Mouse (Mus musculus): ENCODE measurements around the gene Hyal3. TPM values are rescaled to one million over a fixed set of nuclear protein-coding genes. Genes with fewer than 3 reads are reported as not detected.

Gene Hyal3
- polyA plus RNA-seq (2015; fragmentation: Nextera tagmentation; extraction: Ambion mirVana): 1.8 and 2.4 TPM in 2 replicates

GRCm38 (mm10) chr9:107580501-107581317, at the start of gene Hyal3:
Gene Hyal3, plus strand, starts transcription at chr9:107580818.

DNA sequence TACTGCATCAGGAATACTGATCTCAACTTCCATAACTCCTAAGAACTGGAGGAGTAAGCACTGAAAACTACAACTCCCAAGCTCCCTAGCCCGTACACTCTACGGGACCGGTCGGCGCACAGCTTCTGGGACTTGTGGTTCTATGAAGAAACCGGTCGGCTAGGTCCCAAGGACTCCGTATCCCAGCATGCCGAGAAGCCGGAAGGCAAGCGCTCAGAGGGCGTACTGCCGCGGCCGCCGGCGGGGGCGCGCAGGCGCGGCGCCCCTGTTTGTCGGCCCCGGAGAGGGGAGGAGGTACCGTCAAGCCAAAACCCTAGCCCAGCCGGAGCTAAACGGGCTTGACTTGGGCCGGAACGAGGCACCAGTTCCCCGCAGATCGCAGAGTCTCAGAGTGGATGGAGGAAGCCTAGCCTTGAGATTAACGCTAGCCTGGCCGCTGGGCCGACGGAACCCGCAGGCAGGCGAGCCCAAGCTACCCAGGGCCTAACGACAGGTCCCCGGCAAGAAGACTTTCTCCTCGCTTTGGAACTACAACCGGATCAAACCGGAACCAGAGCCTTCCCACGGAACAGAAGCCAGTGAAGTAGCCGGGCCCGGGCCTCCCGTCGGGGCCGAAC, 46.7 kb upstream of the Hyal3 start, which contains the start of gene Tmem115:
TSS of gene Tmem115 (plus strand) at position 155 of the 617 bp plus-strand sequence.

GRCm38 (mm10) chr9:107541474-107542351, 38.9 kb upstream of the Hyal3 start, which contains the start of the genes Cyb561d2 and Nprl2:
Gene Cyb561d2, minus strand, starts transcription at chr9:107542193.
Gene Nprl2, plus strand, starts transcription at chr9:107542226.

GRCm38 (mm10) chr9:107547026-107547425, 33.6 kb upstream of the Hyal3 start, which contains the start of gene Zmynd10:
Gene Zmynd10, plus strand, starts transcription at chr9:107547298.

GRCm38 (mm10) chr9:107551117-107551889, 29.3 kb upstream of the Hyal3 start, which contains the start of gene Rassf1:
Gene Rassf1, plus strand, starts transcription at chr9:107551555.

GRCm38 (mm10) chr9:107563029-107563581, 17.5 kb upstream of the Hyal3 start, which contains the start of gene Tusc2:
Gene Tusc2, plus strand, starts transcription at chr9:107563255.

DNA sequence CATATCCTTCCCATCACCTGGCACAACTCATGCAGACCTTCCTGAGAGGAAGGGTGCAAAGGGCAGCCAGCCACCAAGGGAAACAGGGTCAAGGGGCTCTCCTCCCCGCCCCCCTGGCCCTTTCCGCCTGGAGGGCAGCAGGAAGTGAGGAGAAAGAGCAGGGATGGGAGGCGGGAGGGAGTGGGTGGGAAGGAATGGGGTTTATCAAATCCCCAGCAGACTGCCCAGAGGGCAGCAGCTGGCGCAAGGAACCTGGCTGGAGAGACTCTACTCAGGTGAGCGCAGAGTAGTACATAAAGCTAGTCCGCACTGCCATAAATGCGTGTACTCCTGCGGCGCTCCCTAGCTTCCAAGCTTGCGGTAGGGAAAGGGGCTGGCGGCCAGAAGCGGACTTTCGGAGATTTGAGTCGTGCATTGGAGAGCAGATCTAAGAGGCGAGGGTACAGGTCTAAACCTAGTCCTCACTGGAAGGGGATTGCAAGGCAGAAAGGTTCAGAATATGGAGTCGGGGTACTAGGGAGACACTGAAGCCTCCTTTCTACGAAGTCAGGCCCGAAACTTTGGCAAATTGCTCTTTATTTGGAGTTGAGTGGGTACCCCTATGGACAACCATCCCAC, 12.8 kb upstream of the Hyal3 start, which contains the start of gene Hyal2:
TSS of gene Hyal2 (plus strand) at position 244 of the 618 bp plus-strand sequence.

GRCm38 (mm10) chr9:107576357-107577107, 4.1 kb upstream of the Hyal3 start, which contains the start of gene Hyal1:
Gene Hyal1, plus strand, starts transcription at chr9:107576927.

GRCm38 (mm10) chr9:107578587-107578986, 2.0 kb upstream of the Hyal3 start, which contains the start of gene Naa80:
Gene Naa80, plus strand, starts transcription at chr9:107578887.

DNA sequence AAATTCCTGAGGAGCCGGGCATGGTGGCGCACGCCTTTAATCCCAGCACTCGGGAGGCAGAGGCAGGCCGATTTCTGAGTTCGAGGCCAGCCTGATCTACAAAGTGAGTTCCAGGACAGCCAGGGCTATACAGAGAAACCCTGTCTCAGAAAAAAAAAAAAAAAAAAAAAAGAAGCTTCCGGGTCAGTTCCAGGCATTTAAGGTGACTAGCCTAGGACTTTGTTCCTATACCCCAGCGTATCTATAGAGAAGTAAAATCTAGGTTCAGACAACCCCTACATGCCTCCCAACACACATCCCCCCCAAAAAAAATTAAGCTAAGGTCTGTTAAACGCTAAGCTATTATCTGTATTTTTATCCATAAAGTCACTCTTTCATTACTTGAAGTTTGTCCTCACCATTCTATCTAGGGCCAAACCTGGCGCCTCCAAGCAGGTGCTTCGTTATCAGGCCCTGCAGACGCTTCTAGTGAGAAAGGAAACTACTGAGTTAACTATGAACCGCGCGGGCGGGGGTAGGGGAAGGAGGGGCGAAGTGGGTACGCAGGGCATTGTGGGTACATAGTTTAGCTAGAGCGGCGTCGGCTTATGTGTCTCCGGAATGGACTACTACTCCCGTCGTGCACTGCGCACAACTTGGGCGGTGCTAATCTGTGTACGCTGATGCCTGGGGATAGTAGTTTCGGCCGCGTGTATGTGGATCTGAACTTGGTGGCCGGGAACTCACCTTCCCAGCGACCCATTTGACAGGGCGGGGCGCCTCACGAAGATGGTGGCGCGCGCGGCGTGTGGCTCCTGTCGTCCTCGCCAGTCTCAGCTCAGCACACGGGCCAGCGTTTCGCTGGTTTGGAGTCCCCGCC, 6.6 kb downstream of the Hyal3 start, which contains the start of gene Ifrd2:
TSS of gene Ifrd2 (plus strand) at position 669 of the 859 bp plus-strand sequence.

GRCm38 (mm10) chr9:107608741-107609432, 28.3 kb downstream of the Hyal3 start, which contains the start of gene Sema3b:
Gene Sema3b, minus strand, starts transcription at chr9:107609229.

DNA sequence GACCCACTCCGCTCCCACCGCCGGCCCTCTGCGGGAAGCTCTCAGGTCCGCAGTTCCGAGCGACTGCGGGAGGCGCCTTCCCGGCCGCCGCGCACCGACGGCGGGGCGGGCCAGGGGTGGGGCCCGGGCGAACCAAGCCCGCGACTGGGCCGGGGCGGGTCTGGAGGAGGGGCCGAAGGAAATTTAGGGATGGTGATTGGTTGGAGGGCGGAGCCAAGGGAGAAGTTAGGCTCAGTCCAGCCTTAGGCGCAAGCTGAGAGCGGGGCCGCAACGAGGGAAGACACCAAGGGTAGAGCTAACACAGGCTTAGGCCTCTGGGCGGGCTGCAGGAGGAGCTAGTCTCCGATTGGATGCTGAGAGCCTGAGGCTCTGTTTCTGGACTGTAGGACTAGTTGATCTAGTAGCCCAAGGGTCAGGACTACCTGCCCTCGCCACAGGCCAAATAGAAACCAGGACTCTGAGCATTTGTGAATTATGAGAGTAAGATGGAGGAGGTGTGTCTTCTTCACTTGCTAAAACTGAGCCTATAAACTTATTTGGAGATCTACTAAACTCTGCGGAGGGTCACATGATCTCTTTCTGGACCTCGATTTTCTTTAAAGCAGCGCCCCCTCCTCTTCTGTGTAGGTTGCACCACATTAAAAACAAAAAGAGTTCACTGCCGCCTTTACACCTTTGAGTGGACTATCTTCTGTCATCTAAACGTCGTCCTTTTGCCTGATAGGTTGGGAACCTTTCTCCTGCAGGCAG, 54.8 kb downstream of the Hyal3 start, which contains the start of gene Gnai2:
TSS of gene Gnai2 (minus strand) at position 89 of the 750 bp plus-strand sequence.

Other genes with a start within 250 kb of the Hyal3 start
- 3.8 and 3.9 TPM in 2 replicates for gene Hemk1, start 242.5 kb upstream of the Hyal3 start, polyA plus RNA-seq (2015; fragmentation: Nextera tagmentation; extraction: Ambion mirVana)
- gene 6430571L13Rik, start 240.2 kb upstream of the Hyal3 start, polyA plus RNA-seq (2015; fragmentation: Nextera tagmentation; extraction: Ambion mirVana): 0.28 TPM in 1 of 2 replicates, not detected in the other
- 0.20 and 0.23 TPM in 2 replicates for gene Cacna2d2, start 181.2 kb upstream of the Hyal3 start, polyA plus RNA-seq (2015; fragmentation: Nextera tagmentation; extraction: Ambion mirVana)
- gene Tmem115, start 46.9 kb upstream of the Hyal3 start, polyA plus RNA-seq (2015; fragmentation: Nextera tagmentation; extraction: Ambion mirVana): 18.2 and 21.5 TPM in 2 replicates
- 14.9 and 16.8 TPM in 2 replicates for gene Cyb561d2, start 38.6 kb upstream of the Hyal3 start, polyA plus RNA-seq (2015; fragmentation: Nextera tagmentation; extraction: Ambion mirVana)
- gene Nprl2, start 38.6 kb upstream of the Hyal3 start, polyA plus RNA-seq (2015; fragmentation: Nextera tagmentation; extraction: Ambion mirVana): 12.4 and 12.5 TPM in 2 replicates
- not detected in 2 replicates for gene Zmynd10, start 33.5 kb upstream of the Hyal3 start, polyA plus RNA-seq (2015; fragmentation: Nextera tagmentation; extraction: Ambion mirVana)
- gene Rassf1, start 29.3 kb upstream of the Hyal3 start, polyA plus RNA-seq (2015; fragmentation: Nextera tagmentation; extraction: Ambion mirVana): 32.9 and 34.1 TPM in 2 replicates
- gene Tusc2, start 17.6 kb upstream of the Hyal3 start, polyA plus RNA-seq (2015; fragmentation: Nextera tagmentation; extraction: Ambion mirVana): 38.6 and 39.5 TPM in 2 replicates
- gene Hyal2, start 12.9 kb upstream of the Hyal3 start, polyA plus RNA-seq (2015; fragmentation: Nextera tagmentation; extraction: Ambion mirVana): 28.4 and 28.8 TPM in 2 replicates
- 6.8 and 6.9 TPM in 2 replicates for gene Hyal1, start 3.9 kb upstream of the Hyal3 start, polyA plus RNA-seq (2015; fragmentation: Nextera tagmentation; extraction: Ambion mirVana)
- gene Naa80, start 1.9 kb upstream of the Hyal3 start, polyA plus RNA-seq (2015; fragmentation: Nextera tagmentation; extraction: Ambion mirVana): 18.5 and 20.0 TPM in 2 replicates
- gene Ifrd2, start 6.8 kb downstream of the Hyal3 start, polyA plus RNA-seq (2015; fragmentation: Nextera tagmentation; extraction: Ambion mirVana): 146 and 158 TPM in 2 replicates
- gene Sema3b, start 28.4 kb downstream of the Hyal3 start, polyA plus RNA-seq (2015; fragmentation: Nextera tagmentation; extraction: Ambion mirVana): 1.2 TPM in 2 replicates
- gene Gnai2, start 54.5 kb downstream of the Hyal3 start, polyA plus RNA-seq (2015; fragmentation: Nextera tagmentation; extraction: Ambion mirVana): 287 and 324 TPM in 2 replicates
- 0.54 and 0.63 TPM in 2 replicates for gene Slc38a3, start 88.7 kb downstream of the Hyal3 start, polyA plus RNA-seq (2015; fragmentation: Nextera tagmentation; extraction: Ambion mirVana)
- gene Gnat1, start 98.9 kb downstream of the Hyal3 start, polyA plus RNA-seq (2015; fragmentation: Nextera tagmentation; extraction: Ambion mirVana): 1.5 and 2.1 TPM in 2 replicates
- 4.4 and 6.3 TPM in 2 replicates for gene Sema3f, start 129.7 kb downstream of the Hyal3 start, polyA plus RNA-seq (2015; fragmentation: Nextera tagmentation; extraction: Ambion mirVana)
- 86.8 and 98.0 TPM in 2 replicates for gene Rbm5, start 190.2 kb downstream of the Hyal3 start, polyA plus RNA-seq (2015; fragmentation: Nextera tagmentation; extraction: Ambion mirVana)

All from spleen, postnatal 0 days (tissue).